Mouse (Mus musculus) brain, embryonic 18.5 days (tissue): ENCODE measurements around the gene Wnt3a.
"Not testable (repeated sequence)": the region's sequence is repeated elsewhere in the genome, so short reads cannot be mapped to it uniquely, and the experiment has no call there.

Experiments
- DNase-seq: peaks from one replicate; pipeline ENCODE4 v3.0.0-alpha.2; 2012; ENCODE audit warnings: low read depth, low spot score

Wnt3a gene

GRCm38 (mm10) chr11:59307422-59308163 lies 17.0 kb upstream of the Wnt3a start:
- no peak for DNase-seq

- no peak for DNase-seq
Observed at GRCm38 (mm10) chr11:59306461-59307421, 16.2 kb upstream of the Wnt3a start, which contains the start of gene Wnt9a. Wnt9a (plus strand) TSS chr11:59306928.

- no peak for DNase-seq
Observed at GRCm38 (mm10) chr11:59305821-59306215, 15.3 kb upstream of the Wnt3a start.

DNA sequence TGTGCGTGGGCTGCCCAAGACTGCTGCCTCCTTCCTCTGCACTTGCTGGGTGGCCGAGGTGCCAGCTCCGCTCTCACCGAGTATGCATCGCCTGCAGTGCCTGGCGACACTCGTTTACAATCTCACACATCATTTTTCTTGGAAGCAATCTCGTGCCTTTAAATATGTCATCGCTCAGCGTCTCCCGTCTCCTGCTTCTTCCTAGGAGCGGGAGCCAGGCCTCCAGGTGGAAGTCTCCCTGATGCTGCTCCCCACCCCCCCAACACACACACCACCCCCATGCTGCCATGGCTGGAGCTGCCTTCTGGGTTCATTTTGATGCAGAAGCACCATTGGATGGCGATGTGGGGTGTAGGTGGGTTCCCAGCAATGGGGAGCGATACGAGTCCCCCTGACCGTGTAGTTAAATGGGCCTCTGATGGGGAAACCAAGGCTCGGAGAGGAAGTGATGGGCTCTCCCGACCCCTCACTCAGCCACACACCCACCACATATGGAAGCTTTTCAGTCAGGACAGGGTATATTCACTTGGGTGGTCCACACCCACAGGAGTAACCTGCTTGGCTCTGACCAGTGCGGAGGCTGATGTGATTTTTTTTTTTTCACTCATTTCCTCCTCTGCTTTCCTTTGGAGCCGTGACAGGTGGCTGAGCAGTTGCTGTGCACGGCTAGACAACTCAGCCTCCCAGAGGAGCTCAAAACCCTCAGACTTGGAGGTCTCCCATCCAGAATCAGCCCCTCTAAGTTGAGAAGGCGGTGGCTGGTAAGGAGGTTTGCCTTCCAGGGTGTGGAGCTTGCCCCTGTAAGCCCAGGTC lies 14.7 kb upstream of the Wnt3a start:
- DNase-seq: no peak

DNA sequence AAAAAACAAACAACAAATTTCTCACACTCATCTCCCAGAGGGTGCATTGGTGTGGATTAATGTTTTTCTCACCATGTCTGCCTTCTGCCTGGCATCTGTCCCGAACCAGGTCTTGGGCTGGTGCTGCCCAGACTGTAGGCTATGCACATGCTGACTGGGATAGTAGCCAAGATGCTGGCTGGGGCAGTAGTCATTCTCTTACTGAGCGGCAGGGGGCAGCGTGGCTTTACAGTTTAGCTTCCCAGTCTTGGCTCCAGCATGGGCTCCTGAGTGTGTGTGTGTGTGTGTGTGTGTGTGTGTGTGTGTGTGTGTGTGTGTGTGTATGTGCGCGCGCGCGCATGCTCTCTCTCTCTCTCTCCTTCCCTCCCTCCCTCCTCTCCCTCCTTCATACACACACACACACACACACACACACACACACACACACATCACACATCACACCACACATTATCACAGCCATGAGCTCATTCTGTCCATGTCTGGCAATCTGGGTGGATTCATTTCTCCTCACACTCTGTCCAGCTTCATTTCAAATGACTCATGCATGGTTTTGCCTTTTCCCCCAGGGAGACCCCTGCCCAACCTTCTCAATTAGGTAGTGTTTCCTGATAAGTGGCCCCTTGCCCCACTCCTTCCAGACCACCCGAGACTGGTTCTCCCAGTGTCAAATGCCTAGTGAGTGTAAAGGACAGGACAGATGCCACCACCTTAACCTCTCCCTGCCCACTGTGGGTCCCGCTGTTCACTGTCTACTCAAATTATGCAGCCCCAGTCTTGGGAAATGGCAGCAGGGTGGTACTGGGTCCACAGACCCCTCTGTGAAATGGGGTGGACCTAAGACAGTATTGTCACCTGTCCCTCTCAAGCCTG lies 12.4 kb upstream of the Wnt3a start:
- peak; percentile 75 for DNase-seq

- not testable (repeated sequence) for DNase-seq
Observed at GRCm38 (mm10) chr11:59301053-59301452, 10.5 kb upstream of the Wnt3a start.

DNA sequence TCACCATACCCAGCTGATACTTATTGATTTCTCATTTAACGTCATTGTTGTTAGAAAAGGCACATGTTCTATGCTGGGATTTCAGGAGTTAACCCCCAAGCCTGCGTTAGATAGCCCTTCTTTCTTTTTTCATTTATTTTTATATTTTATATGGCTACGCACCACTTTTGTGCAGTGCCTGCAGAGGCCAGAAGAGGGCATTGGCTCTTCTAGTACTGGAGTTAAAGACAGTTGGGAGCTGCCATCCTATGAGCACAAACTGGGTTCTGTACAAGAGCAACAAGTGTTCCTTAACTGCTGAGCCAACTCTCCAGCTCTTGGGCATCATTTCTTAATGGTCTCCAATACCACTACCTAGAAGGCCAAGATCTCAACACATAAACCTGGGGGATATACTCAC lies 9.6 kb upstream of the Wnt3a start:
- no peak for DNase-seq

DNA sequence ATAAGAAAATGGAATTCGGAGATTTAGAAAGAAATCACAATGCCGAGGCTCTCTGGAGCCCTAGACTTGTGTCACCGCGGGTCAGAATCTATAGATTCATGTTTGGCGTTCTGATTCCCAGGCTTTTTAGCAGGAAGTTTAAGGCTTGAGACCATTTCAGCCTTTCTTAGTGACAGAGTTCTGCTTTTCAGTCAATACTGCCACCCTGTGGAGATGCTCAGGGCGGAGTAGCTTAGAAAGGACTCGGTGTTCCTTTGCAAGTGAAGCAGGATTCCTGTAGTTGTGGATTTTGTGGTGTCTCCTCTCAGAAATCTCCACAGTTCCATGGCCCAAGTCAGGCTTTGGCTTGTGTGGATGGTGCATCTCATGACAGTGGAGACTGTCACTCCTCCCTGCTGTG lies 7.4 kb upstream of the Wnt3a start:
- DNase-seq: peak; percentile 42

DNA sequence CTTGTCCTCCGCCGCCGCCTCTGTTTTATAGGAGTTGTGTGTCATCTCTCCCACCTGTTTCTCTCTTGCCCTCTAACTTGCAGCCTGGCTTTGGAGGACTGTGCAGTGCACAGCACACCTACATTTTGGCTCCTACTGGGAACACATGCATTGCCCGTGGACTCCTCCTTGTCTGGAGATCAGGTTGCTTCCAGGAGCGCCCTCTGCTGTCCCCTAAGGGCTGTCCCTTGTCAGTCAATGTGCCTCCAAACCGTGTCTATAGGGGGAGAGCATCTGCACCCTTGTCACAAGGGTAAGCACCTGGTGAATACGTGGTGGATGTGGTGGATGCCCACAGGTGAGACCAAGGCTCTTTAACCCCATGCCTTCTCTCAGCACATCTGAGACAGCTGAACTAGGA lies 3.1 kb upstream of the Wnt3a start:
- no peak for DNase-seq

DNA sequence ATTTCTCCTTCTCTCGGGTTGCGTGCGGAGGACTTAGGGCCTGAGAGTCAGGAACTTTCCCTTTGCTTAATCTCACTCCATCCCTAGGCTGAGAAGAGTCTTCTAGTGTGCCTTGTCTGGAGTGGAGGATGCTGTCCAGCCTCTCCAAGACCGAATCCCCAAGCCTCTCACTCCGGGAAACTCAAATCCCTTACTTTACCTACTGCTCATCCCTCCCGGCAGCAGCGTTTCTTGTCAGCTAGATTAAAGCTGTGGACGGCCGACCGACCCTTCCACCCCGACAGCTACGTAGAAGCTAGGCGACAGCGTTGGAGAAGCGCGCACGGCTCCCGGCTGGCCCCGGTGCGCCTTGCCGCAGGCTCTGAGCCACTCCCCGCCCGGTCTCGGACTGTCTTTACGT lies 846 bp downstream of the Wnt3a start:
- DNase-seq: no peak

GRCm38 (mm10) chr11:59284146-59284545 lies 6.4 kb downstream of the Wnt3a start:
- no peak for DNase-seq

- no peak for DNase-seq
Observed at GRCm38 (mm10) chr11:59282933-59283332, 7.6 kb downstream of the Wnt3a start.

DNA sequence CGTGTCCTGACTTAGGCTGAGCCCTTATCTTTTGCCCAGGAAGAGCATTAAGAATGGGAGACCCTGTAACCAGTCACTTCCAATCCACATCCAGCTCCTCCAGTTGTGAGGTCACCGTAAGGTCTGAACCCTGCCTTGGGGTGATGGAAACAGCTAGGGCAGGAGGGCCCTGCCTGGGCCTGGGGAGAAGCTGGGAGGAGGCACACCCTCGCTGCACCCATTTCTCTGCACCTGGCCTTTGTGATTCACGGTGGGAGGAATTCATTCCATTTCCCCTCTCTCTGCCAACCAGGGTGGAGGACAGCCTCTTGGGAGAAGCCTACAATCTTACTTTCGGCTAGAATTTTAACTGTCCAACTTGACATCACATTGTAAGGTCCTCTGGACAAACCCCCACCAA lies 8.4 kb downstream of the Wnt3a start:
- no peak for DNase-seq

DNA sequence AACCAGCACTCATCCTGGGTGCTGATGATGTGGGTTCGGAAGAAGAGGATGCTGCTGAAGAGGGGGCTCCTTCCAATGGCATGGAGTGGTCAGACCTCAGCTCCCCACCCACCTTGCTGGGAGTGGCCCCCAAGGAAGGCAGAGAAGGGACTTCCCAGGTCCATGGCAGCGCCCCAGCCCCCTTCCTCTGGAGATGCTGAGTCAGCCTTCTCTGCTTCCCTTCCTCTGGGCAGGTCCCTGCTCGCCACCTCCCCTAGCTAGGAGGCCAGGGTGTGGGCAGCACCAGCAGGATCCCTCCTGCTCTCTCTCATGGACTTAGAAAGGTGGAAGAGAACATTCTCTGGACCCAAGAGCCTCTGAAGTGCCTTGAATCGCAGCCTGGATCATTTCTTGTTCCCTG lies 12.5 kb downstream of the Wnt3a start:
- DNase-seq: no peak

DNA sequence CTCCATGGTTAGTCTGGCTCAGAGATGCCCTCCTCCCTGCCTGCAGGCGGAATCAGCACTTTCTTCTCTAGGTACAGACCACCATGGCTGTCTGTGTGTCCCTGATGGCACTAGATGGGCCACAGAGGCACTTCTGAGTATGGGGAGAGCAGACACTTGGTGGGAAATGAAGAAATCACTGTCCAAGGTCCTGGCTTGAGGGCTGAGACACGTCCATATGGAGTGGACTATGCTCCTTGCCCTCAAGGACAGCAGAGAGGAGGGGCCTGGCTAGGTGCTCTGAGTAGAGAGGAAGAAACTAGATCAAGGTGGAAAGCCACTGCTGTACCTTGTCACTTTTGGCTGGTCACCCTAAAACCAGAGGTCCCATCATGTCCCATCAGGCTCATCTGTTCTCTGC lies 13.7 kb downstream of the Wnt3a start:
- no peak for DNase-seq

GRCm38 (mm10) chr11:59274184-59274583 lies 16.4 kb downstream of the Wnt3a start:
- DNase-seq: no peak

DNA sequence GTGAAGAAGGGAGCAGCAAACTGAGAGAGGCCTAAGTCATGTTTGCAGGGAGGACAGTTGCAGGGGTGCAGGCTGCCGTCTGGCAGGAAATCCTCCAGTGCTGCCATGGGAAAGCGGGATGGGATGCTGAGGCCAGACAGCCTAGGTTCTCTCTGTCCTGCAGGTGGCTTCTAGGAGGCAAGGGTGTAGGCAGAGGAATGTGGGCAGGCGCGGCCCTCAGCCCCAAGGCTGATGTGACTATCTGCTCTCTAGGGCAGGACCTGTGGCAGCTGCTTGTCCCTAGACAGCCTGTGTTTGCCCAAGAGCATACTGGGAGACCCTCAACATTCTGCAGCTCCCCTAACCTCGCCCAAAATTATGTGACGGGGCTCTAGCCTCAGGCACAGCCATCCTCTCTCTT lies 23.8 kb downstream of the Wnt3a start:
- no peak for DNase-seq

DNA sequence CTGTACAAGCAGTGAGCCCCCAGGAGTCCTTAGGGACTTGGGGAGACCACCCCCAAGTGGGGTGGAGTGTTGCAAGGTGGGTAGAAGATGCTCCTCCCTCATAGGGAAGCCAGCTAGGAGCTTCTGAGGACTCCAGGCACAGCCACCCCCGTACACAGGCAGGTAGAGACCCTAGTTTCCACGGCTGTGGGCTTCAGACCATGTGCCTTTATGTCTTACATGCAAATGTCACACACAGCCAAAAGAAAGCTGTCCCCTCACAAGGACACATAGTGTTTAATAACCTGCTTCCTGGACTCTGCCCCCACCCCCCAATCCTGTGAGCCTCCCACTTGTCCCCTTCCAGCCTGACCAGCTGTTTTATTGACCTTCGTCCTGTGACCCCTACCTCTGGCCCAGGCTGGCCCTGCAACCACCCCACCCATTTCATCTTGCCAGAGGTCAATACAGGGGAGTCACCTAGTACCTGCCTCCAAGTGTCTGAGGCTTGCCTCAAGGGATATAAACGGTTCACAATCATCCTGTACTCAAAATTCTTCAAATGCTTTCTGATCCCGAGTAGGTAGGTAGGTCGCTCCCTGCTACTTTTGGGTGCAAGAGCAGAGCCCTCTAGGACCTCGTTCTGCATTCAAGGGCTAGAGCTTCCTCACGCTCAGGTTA lies 25.3 kb downstream of the Wnt3a start:
- no peak for DNase-seq

- DNase-seq: no peak
Observed at GRCm38 (mm10) chr11:59264593-59264992, 26.0 kb downstream of the Wnt3a start.

DNA sequence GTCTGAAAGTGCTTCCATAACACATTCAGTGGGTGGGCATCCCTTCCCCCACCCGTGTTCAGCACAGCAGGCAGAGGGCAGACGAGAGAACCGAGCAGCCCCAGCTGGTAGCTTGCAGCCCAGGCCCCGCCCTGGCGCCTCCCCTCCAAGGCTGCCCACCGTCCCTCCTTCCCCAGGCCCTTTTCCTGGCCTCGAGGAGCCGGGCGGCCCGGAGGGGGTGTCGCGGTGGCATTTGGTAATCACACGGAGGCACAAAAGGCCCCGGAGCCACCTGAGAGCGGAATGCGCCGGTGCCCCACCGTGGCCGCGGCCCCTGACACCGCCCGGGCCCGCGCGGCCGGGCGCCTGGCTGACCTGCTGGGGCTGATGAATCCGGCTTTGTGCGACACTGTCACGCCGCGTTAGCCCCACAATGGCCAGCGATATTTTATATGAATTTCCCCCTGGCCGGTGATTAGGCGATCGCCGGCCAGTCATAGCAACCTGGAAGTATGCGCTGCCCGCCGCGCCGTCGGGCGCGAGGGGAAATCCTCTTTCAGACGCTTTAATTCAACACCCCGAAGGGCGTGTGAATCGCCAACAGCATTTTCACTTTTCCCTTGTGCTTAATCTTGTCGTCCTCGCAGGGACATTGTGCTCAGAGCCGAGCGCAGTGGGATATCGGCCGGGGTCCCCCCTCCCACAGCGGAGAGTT lies 26.5 kb downstream of the Wnt3a start:
- peak; percentile 43 for DNase-seq
